Mouse (Mus musculus) c-Kit-positive CD71-positive TER-119-negative erythroid progenitor cells, embryonic 14.5 days (primary cell): ENCODE measurements around the gene Gle1.

Experiments used
- DNase-seq: peaks from one replicate; pipeline ENCODE4 v3.0.0-alpha.2; 2013; ENCODE audit warnings: low read depth

The Gle1 gene

GRCm38 (mm10) chr2:29964354-29965249 is 29.4 kb downstream of the Gle1 start:
- DNase-seq = no peak

- DNase-seq = peak; percentile 55
Measured at GRCm38 (mm10) chr2:29965250-29965843, 30.1 kb downstream of the Gle1 start, which contains the start of gene Sptan1. Gene Sptan1, plus strand, starts transcription at chr2:29965560.

- no peak for DNase-seq
Measured at GRCm38 (mm10) chr2:29965906-29966305, 30.7 kb downstream of the Gle1 start.

GRCm38 (mm10) chr2:29966826-29967225 is 31.6 kb downstream of the Gle1 start:
- DNase-seq = no peak

- no peak for DNase-seq
Measured at GRCm38 (mm10) chr2:29967768-29968167, 32.5 kb downstream of the Gle1 start.

GRCm38 (mm10) chr2:29968638-29969037 is 33.4 kb downstream of the Gle1 start:
- DNase-seq = no peak

GRCm38 (mm10) chr2:29971838-29972635 is 36.8 kb downstream of the Gle1 start:
- DNase-seq = peak; percentile 74

GRCm38 (mm10) chr2:29973525-29973924 is 38.3 kb downstream of the Gle1 start:
- DNase-seq = no peak

GRCm38 (mm10) chr2:29977307-29977706 is 42.1 kb downstream of the Gle1 start:
- DNase-seq = peak; percentile 34

GRCm38 (mm10) chr2:29980661-29981060 is 45.4 kb downstream of the Gle1 start:
- no peak for DNase-seq

GRCm38 (mm10) chr2:29991962-29992361 is 56.7 kb downstream of the Gle1 start:
- DNase-seq = no peak

- no peak for DNase-seq
Measured at GRCm38 (mm10) chr2:30009101-30009500, 73.9 kb downstream of the Gle1 start.
